ENCODE assay signal across 12 mouse cellular contexts in genomic region chr14:48130021-48130420, GRCm38 (mm10).
"Had no signal": no experiment of that assay in that cellular context is flagged by ENCODE, and none has a peak within 500 bp of the region (broad histone marks: within the 10 kb centered on the region; RNA-seq: fewer than 3 reads in every experiment).

No protein-coding gene starts in this region.

- H3K36me3 ChIP-seq: kidney, embryonic 15.5 days; liver, embryonic 15.5 days; midbrain, embryonic 13.5 days had no signal

- H3K9me3 ChIP-seq: kidney, embryonic 15.5 days; limb, embryonic 10.5 days; liver, embryonic 15.5 days; midbrain, embryonic 13.5 days had no signal

- H3K27ac ChIP-seq: left cerebral cortex, adult 2 months; limb, embryonic 10.5 days; midbrain, embryonic 13.5 days had no signal

- DNase-seq: kidney, postnatal 25 days; lung, adult 2 months; right cerebral cortex, adult 18-20 months; right cerebral cortex, postnatal 25 days; thymus, adult 2 months; thymus, postnatal 25 days had no signal

- H3K27me3 ChIP-seq: kidney, embryonic 15.5 days; liver, embryonic 15.5 days had no signal

- H3K4me2 ChIP-seq: kidney, embryonic 15.5 days; liver, embryonic 11.5 days; liver, embryonic 15.5 days; midbrain, embryonic 13.5 days had no signal

- ATAC-seq: midbrain, embryonic 13.5 days had no signal

- H3K4me3 ChIP-seq: kidney, embryonic 15.5 days; left cerebral cortex, adult 2 months; limb, embryonic 10.5 days; liver, embryonic 15.5 days; midbrain, embryonic 13.5 days had no signal

- H3K9ac ChIP-seq: kidney, embryonic 15.5 days; liver, embryonic 15.5 days; midbrain, embryonic 13.5 days had no signal
